Mouse (Mus musculus) v-Abl transformed pro-B cells (cell line): ENCODE results near the gene Trim32.

ENCODE experiments used
- in situ Hi-C, 2 experiments: fragments of 400-800 bp; cut with MboI; formaldehyde crosslinking; loops; one replicate each; pipeline ENCODE4 v1.15.1; 2025; ENCODE audit not compliant: unreplicated experiment in 2 of 2

Gene Trim32

GRCm38 (mm10) chr4:65604504-65605150 is at the start of gene Trim32:
Gene Trim32 (plus strand): TSS chr4:65604986.
- in situ Hi-C loops, result no loop called here

- in situ Hi-C loops, result no loop called here
These were observed 39.3 kb upstream of the Trim32 start for GRCm38 (mm10) chr4:65565493-65565892.

- in situ Hi-C loops, result loop anchor here in 1 of 2 experiments (10.0 to 25.0 kb wide), 2 partner anchors 1625 to 1893 kb away; no protein-coding TSS in a partner anchor
These were observed 24.5 kb upstream of the Trim32 start for GRCm38 (mm10) chr4:65580254-65580653.

- in situ Hi-C loops, result loop anchor here in 1 of 2 experiments (10.0 to 25.0 kb wide), 2 partner anchors 1632 to 1900 kb away; no protein-coding TSS in a partner anchor
These were observed 17.8 kb upstream of the Trim32 start for GRCm38 (mm10) chr4:65586947-65587346.

- in situ Hi-C loops, result loop anchor here in 1 of 2 experiments (10.0 to 25.0 kb wide), 2 partner anchors 1635 to 1902 kb away; no protein-coding TSS in a partner anchor
These were observed 15.0 kb upstream of the Trim32 start for GRCm38 (mm10) chr4:65589780-65590179.

- in situ Hi-C loops, result loop anchor here in 1 of 2 experiments (25.0 kb wide), 1 partner anchor 1907 kb away; no protein-coding TSS in a partner anchor
These were observed 10.0 kb upstream of the Trim32 start for GRCm38 (mm10) chr4:65594601-65595369.

- in situ Hi-C loops, result no loop called here
These were observed 441 bp downstream of the Trim32 start for GRCm38 (mm10) chr4:65605151-65605702.

- in situ Hi-C loops, result no loop called here
These were observed 2.4 kb downstream of the Trim32 start for GRCm38 (mm10) chr4:65607184-65607631.

GRCm38 (mm10) chr4:65608112-65608511 is 3.3 kb downstream of the Trim32 start:
- in situ Hi-C loops, result no loop called here

- in situ Hi-C loops, result no loop called here
These were observed 5.5 kb downstream of the Trim32 start for GRCm38 (mm10) chr4:65610329-65610728.

- in situ Hi-C loops, result no loop called here
These were observed 6.1 kb downstream of the Trim32 start for GRCm38 (mm10) chr4:65610896-65611295.

GRCm38 (mm10) chr4:65613135-65613534 is 8.3 kb downstream of the Trim32 start:
- in situ Hi-C loops, result no loop called here

- in situ Hi-C loops, result no loop called here
These were observed 15.3 kb downstream of the Trim32 start for GRCm38 (mm10) chr4:65620125-65620524.

GRCm38 (mm10) chr4:65638231-65638630 is 33.4 kb downstream of the Trim32 start:
- in situ Hi-C loops, result no loop called here

- in situ Hi-C loops, result no loop called here
These were observed 37.8 kb downstream of the Trim32 start for GRCm38 (mm10) chr4:65642611-65643010.

- in situ Hi-C loops, result no loop called here
These were observed 49.9 kb downstream of the Trim32 start for GRCm38 (mm10) chr4:65654723-65655122.

GRCm38 (mm10) chr4:65663176-65663575 is 58.4 kb downstream of the Trim32 start:
- in situ Hi-C loops, result no loop called here
